In the genomic region with DNA sequence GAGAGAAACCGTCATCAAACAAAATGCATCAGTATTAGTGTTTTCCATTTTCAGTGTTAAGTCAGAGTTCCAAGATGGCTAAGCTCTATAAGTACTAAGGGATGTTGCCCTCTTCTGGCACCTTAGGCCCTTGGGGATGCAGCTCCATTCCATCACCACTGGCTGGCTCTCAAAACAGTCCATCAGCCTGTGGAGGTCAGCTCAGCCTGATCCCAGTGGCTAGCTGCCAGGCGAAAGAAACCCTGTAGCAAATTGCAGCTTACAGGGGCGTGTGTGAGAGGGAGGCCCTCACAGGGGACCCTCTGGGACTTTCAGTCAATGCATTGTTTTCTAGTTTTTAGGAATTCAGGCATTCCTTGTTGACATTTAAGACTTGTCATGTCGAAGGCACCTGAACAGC, we compare ENCODE assay signal across 9 mouse cellular contexts. TPM values are rescaled to one million over a fixed set of nuclear protein-coding genes. Genes with fewer than 3 reads are reported as not detected.
A peak's percentile ranks its signal among the peaks of the same experiment; 100 is the strongest.
DNase-seq lines count a peak whose midpoint lies in the region; ATAC-seq lines count a peak whose summit lies in the region.
"Had no signal": no experiment of that assay in that cellular context is flagged by ENCODE, and none has a peak within 500 bp of the region (broad histone marks: within the 10 kb centered on the region; RNA-seq: fewer than 3 reads in every experiment).

No protein-coding gene starts in this region.

- no peaks in the 10 kb centered on the region for H3K27me3 ChIP-seq in midbrain, embryonic 14.5 days (ENCODE audit: control insufficient read depth, insufficient read depth, low read length)
- H3K27me3 ChIP-seq in midbrain, embryonic 16.5 days (ENCODE audit: control insufficient read depth, insufficient read depth, low read depth, low read length) = no peaks in the 10 kb centered on the region

- no peaks in the 10 kb centered on the region for H3K36me3 ChIP-seq in midbrain, embryonic 14.5 days (ENCODE audit: control insufficient read depth, insufficient read depth, low read length)
- H3K36me3 ChIP-seq in midbrain, embryonic 16.5 days (ENCODE audit: control insufficient read depth, insufficient read depth, low read length) = no peaks in the 10 kb centered on the region

- no peak overlapping the region for H3K4me2 ChIP-seq in midbrain, embryonic 14.5 days (ENCODE audit: low read length)
- no peak overlapping the region for H3K4me2 ChIP-seq in midbrain, embryonic 16.5 days (ENCODE audit: low read length)

- WGBS in midbrain, embryonic 14.5 days = 44% methylated on average over 4 of the region's 4 CpGs
- 39% methylated on average over 4 of the region's 4 CpGs for WGBS in midbrain, embryonic 16.5 days

- H3K4me3 ChIP-seq in midbrain, embryonic 14.5 days (replicated peaks; ENCODE audit: low read depth, low read length) = no peak overlapping the region
- no peak overlapping the region for H3K4me3 ChIP-seq in midbrain, embryonic 16.5 days (ENCODE audit: low read depth, low read length)

- no peaks in the 10 kb centered on the region for H3K9me3 ChIP-seq in midbrain, embryonic 14.5 days (ENCODE audit: control insufficient read depth, low read length)
- no peaks in the 10 kb centered on the region for H3K9me3 ChIP-seq in midbrain, embryonic 16.5 days (replicated peaks; ENCODE audit: control insufficient read depth, low read length, poor library complexity, severe bottlenecking)

- H3K4me1 ChIP-seq in midbrain, embryonic 14.5 days (ENCODE audit: control insufficient read depth, insufficient read depth, low read length) = 0 out of 2 replicates have a peak, but pooled peaks cover 2% of the 10 kb centered on the region
- no peaks in the 10 kb centered on the region for H3K4me1 ChIP-seq in midbrain, embryonic 16.5 days (ENCODE audit: control insufficient read depth, insufficient read depth, low read length)

- no peak overlapping the region for H3K9ac ChIP-seq in midbrain, embryonic 14.5 days (replicated peaks; ENCODE audit: low read length)
- no peak overlapping the region for H3K9ac ChIP-seq in midbrain, embryonic 16.5 days (ENCODE audit: low read depth, low read length)
- H3K9ac ChIP-seq: liver, embryonic 14.5 days had no signal

- no peak for ATAC-seq in midbrain, embryonic 14.5 days (ENCODE audit: low FRiP score, low TSS enrichment)
- no peak for ATAC-seq in midbrain, embryonic 16.5 days

- DNase-seq in cerebellum, adult 11-12 months = peak; percentile 39
- DNase-seq in cerebellum, adult 9-10 months = no peak
- DNase-seq in midbrain, embryonic 14.5 days = peak; percentile 44
- peak; percentile 18 for DNase-seq in kidney, adult 11 months
- DNase-seq in ovary, postnatal 36 days (ENCODE audit: low spot score) = peak; percentile 67
- no peak for DNase-seq in spleen, postnatal 36 days (ENCODE audit: low spot score in 2 of 2)
- DNase-seq in layer of hippocampus, adult 8-10 months (ENCODE audit: low spot score in 2 of 2) = no peak

- H3K27ac ChIP-seq in midbrain, embryonic 14.5 days (replicated peaks; ENCODE audit: low read depth, low read length) = no peak overlapping the region
- H3K27ac ChIP-seq in midbrain, embryonic 16.5 days (ENCODE audit: low read length) = no peak overlapping the region
- H3K27ac ChIP-seq: liver, embryonic 14.5 days had no signal

RNA-seq across cellular contexts. Expression of gene Eps8, which starts 40.8 kb away (rescaled TPM):
- 19.2 and 21.0 TPM in 2 replicates for polyA plus RNA-seq in midbrain, embryonic 14.5 days (2014; fragmentation: Nextera tagmentation; extraction: Ambion mirVana)
- polyA plus RNA-seq in midbrain, embryonic 16.5 days (2015; fragmentation: Nextera tagmentation; extraction: Ambion mirVana) = 24.3 and 26.4 TPM in 2 replicates
- 10 to 100 TPM; 39.1 to 47.8 (median 45.7) TPM for total RNA-seq in layer of hippocampus, adult 8-10 months (2022)

Comparison
In these comparisons a context has a peak if more than half of its experiments do, and no peak if none do; other contexts are left out.
1. DNase-seq: peak in cerebellum, adult 11-12 months (single experiment), midbrain, embryonic 14.5 days (single experiment), kidney, adult 11 months (single experiment) and ovary, postnatal 36 days (single experiment); none in cerebellum, adult 9-10 months (single experiment), spleen, postnatal 36 days (0 of 2) and layer of hippocampus, adult 8-10 months (0 of 2).